Mouse (Mus musculus): ENCODE measurements around the gene Tmem107. TPM values are rescaled to one million over a fixed set of nuclear protein-coding genes. Genes with fewer than 3 reads are reported as not detected.

Gene Tmem107
- polyA plus RNA-seq, 1 experiment from 2014 or later = 36.7 TPM

DNA sequence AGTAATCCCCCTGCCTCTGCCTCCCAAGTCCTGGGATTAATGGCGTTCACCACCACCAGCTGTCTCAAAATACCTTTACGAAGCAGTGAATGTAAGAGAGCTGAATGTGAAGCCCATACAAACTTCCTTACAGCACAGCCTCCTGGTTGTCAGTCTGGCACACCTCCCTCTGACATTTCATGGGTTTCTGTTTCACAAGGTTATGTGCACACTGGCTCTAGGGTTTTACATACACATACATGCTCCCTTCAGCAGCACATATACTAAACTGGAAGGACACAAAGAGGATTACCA, 4.1 kb downstream of the Tmem107 start:
- no peak overlapping the region for H3K4me2 ChIP-seq (ENCODE audit: low read depth, severe bottlenecking)
- WGBS = 49% methylated on average over 2 of the region's 2 CpGs
- peaks cover 6% of the 10 kb centered on the region; the same call in 1 of the 2 replicates for H3K4me1 ChIP-seq (ENCODE audit: control insufficient read depth, insufficient read depth, low read length)
- no peaks in the 10 kb centered on the region for H3K9me3 ChIP-seq (ENCODE audit: control insufficient read depth, low read length)
- ATAC-seq (ENCODE audit: insufficient number of reproducible peaks, low FRiP score, low TSS enrichment, low read depth) = no peak
- no peak overlapping the region for H3K4me3 ChIP-seq (ENCODE audit: low read depth, low read length)
- no peak overlapping the region for H3K9ac ChIP-seq (ENCODE audit: low read length)
- H3K27me3 ChIP-seq (ENCODE audit: control insufficient read depth, insufficient read depth, low read length) = no peaks in the 10 kb centered on the region
- H3K27ac ChIP-seq (replicated peaks; ENCODE audit: low read depth, low read length) = no peak overlapping the region
- H3K36me3 ChIP-seq (ENCODE audit: control insufficient read depth, insufficient read depth, low read length) = no peaks in the 10 kb centered on the region
- DNase-seq (ENCODE audit: low spot score) = no peak

DNA sequence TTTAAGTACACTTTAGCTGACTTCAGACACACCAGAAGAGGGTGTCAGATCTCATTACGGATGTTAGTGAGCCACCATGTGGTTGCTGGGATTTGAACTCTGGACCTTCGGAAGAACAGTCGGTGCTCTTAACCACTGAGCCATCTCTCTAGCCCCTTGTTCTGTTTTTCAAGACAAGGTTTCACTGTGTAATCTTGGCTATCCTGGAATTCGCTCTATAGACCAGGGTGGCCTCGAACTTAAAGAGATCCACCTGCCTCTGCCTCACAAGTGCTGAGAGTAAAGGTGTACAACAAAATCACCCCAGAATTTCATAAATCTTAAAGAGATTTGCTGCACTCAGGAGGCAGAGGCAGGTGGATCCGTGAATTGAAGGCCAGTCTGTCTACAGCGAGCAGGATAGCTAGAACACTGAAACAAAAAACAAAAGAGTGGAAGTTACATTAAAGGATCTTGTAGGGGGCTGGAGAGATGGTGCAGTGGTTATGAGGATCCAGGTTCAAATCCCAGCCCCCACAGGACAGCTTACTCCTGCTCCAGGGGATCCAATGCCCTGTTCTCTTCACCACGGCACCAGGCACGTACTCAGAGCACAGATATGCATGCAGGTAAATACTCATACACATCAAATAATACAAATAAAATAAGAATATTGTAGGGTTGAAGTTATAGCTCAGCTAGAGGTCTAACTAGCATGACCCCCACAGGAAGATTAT, 5.3 kb downstream of the Tmem107 start:
- no peak for ATAC-seq (ENCODE audit: insufficient number of reproducible peaks, low FRiP score, low TSS enrichment, low read depth)
- Histone ChIP-seq H3K9ac (ENCODE audit: low read length) (no peak overlapping the region), H3K36me3 (ENCODE audit: control insufficient read depth, insufficient read depth, low read length) (no peaks in the 10 kb centered on the region), H3K4me2 (ENCODE audit: low read depth, severe bottlenecking) (no peak overlapping the region), H3K4me3 (ENCODE audit: low read depth, low read length) (no peak overlapping the region), H3K27me3 (ENCODE audit: control insufficient read depth, insufficient read depth, low read length) (no peaks in the 10 kb centered on the region), H3K9me3 (ENCODE audit: control insufficient read depth, low read length) (no peaks in the 10 kb centered on the region), H3K27ac (replicated peaks; ENCODE audit: low read depth, low read length) (no peak overlapping the region), H3K4me1 (ENCODE audit: control insufficient read depth, insufficient read depth, low read length) (peaks cover 6% of the 10 kb centered on the region; the same call in 1 of the 2 replicates)
- 54% methylated on average over 8 of the region's 9 CpGs for WGBS
- no peak for DNase-seq (ENCODE audit: low spot score)

DNA sequence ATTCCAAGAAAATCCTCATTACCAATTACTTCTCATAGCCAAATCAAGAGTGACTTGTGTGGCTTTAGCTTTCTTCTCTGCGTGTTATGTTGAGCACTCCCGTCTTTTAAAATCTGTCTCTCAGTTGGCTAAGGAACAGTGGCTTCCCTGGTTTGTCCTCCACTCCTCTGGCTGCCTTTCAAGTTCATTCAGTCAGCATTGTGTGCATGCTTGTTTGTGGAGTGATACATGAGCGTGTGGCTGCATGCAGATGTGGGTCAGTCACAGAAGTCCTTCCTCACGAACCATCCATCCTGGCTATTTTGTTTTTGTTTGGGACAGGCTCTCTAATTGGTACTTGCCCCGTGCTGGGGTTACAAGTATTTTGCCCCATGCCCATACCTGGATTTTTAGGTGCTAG, 6.0 kb downstream of the Tmem107 start:
- 63% methylated on average over 5 of the region's 5 CpGs for WGBS
- no peak for ATAC-seq (ENCODE audit: insufficient number of reproducible peaks, low FRiP score, low TSS enrichment, low read depth)

DNA sequence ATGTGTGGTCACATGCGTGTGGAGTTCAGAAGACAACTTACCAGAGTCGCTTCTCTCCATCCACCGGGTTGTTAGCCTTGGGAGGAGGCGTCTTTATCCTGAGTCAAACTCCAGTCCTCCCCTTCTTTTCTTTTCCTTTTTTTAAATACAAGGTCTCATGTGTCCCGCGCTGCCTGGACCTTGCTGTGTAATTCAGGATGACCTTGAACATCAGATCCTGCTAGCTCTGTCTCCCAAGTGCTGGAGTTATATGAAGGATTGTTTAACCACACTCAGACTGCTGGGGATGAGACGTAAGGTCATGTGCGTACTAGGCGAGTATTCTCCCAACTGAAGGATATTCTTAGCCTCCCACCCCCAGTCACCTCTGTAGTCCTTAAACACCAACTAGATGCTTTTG, 6.7 kb downstream of the Tmem107 start:
- no peaks in the 10 kb centered on the region for H3K36me3 ChIP-seq (ENCODE audit: control insufficient read depth, insufficient read depth, low read length)
- DNase-seq (ENCODE audit: low spot score) (no peak), ATAC-seq (ENCODE audit: insufficient number of reproducible peaks, low FRiP score, low TSS enrichment, low read depth) (no peak)
- no peak overlapping the region for H3K4me2 ChIP-seq (ENCODE audit: low read depth, severe bottlenecking)
- no peak overlapping the region for H3K9ac ChIP-seq (ENCODE audit: low read length)
- WGBS = 86% methylated on average over 9 of the region's 9 CpGs
- no peaks in the 10 kb centered on the region for H3K4me1 ChIP-seq (ENCODE audit: control insufficient read depth, insufficient read depth, low read length)
- no peaks in the 10 kb centered on the region for H3K9me3 ChIP-seq (ENCODE audit: control insufficient read depth, low read length)
- no peak overlapping the region for H3K4me3 ChIP-seq (ENCODE audit: low read depth, low read length)
- no peaks in the 10 kb centered on the region for H3K27me3 ChIP-seq (ENCODE audit: control insufficient read depth, insufficient read depth, low read length)
- no peak overlapping the region for H3K27ac ChIP-seq (replicated peaks; ENCODE audit: low read depth, low read length)

More for the DNA sequence above, 6.0 kb downstream of the Tmem107 start:
- no peak overlapping the region for H3K27ac ChIP-seq (replicated peaks; ENCODE audit: low read depth, low read length)
- H3K27me3 ChIP-seq (ENCODE audit: control insufficient read depth, insufficient read depth, low read length) = no peaks in the 10 kb centered on the region
- no peaks in the 10 kb centered on the region for H3K36me3 ChIP-seq (ENCODE audit: control insufficient read depth, insufficient read depth, low read length)
- H3K4me3 ChIP-seq (ENCODE audit: low read depth, low read length) = no peak overlapping the region
- no peak for DNase-seq (ENCODE audit: low spot score)
- H3K9ac ChIP-seq (ENCODE audit: low read length) = no peak overlapping the region
- no peak overlapping the region for H3K4me2 ChIP-seq (ENCODE audit: low read depth, severe bottlenecking)
- no peaks in the 10 kb centered on the region for H3K9me3 ChIP-seq (ENCODE audit: control insufficient read depth, low read length)
- 0 out of 2 replicates have a peak, but pooled peaks cover under 1% of the 10 kb centered on the region for H3K4me1 ChIP-seq (ENCODE audit: control insufficient read depth, insufficient read depth, low read length)

DNA sequence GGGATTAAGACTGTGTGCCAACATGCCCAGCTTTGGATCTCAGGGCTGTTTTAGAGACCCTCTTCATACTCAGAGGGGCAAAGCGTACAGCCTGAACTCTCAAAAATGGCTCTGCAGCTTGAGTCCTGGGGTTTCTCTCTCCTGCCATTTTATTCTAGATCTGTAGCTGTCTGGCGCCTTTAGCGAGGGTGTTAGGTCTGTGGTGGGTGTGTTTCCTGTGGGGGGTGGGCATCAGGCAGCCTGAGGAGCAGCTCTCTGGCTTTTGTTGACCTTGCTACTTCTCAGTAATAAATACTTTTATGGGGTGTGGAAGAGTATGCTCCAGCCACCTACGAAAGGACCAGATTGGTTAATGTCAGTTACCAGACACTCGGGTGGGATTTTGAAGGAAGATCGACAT, 7.4 kb downstream of the Tmem107 start:
- Histone ChIP-seq H3K4me2 (ENCODE audit: low read depth, severe bottlenecking) (no peak overlapping the region), H3K27ac (replicated peaks; ENCODE audit: low read depth, low read length) (no peak overlapping the region), H3K27me3 (ENCODE audit: control insufficient read depth, insufficient read depth, low read length) (no peaks in the 10 kb centered on the region), H3K4me3 (ENCODE audit: low read depth, low read length) (no peak overlapping the region), H3K4me1 (ENCODE audit: control insufficient read depth, insufficient read depth, low read length) (no peaks in the 10 kb centered on the region), H3K36me3 (ENCODE audit: control insufficient read depth, insufficient read depth, low read length) (no peaks in the 10 kb centered on the region), H3K9me3 (ENCODE audit: control insufficient read depth, low read length) (no peaks in the 10 kb centered on the region), H3K9ac (ENCODE audit: low read length) (no peak overlapping the region)
- WGBS = 68% methylated on average over 6 of the region's 6 CpGs
- ATAC-seq (ENCODE audit: insufficient number of reproducible peaks, low FRiP score, low TSS enrichment, low read depth) (no peak), DNase-seq (ENCODE audit: low spot score) (no peak)

DNA sequence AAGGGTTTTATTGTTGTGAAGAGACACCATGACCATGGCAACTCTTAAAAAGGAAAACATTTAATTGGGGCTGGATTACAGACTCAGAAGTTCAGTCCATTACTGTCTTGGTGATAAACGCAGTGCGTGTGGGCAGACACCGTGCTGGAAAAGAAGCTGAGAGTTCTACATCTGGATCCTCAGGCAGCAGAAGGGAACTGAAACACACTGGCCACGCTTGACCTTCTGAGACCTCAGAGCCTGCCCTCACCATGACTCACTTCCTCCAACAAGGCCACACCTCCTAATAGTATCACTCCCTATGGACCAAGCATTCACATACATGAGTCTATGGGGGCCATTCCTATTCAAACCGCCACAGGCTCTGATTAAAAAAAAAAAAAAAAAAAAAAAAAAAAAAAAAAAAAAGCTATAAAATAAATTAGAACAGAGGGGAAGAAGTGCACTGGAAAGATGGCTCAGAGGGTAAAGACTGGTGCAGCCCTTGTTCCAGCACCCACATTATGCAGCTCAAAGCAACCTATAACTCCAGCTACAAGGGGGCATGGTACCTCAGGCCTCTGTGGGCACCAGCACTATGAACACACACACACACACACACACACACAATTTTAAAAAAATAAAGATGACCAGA, 8.3 kb downstream of the Tmem107 start:
- no peak overlapping the region for H3K9ac ChIP-seq (ENCODE audit: low read length)
- no peaks in the 10 kb centered on the region for H3K36me3 ChIP-seq (ENCODE audit: control insufficient read depth, insufficient read depth, low read length)
- ATAC-seq (ENCODE audit: insufficient number of reproducible peaks, low FRiP score, low TSS enrichment, low read depth) = no peak
- no peak overlapping the region for H3K27ac ChIP-seq (replicated peaks; ENCODE audit: low read depth, low read length)
- 64% methylated on average over 5 of the region's 5 CpGs for WGBS
- no peak overlapping the region for H3K4me2 ChIP-seq (ENCODE audit: low read depth, severe bottlenecking)
- H3K27me3 ChIP-seq (ENCODE audit: control insufficient read depth, insufficient read depth, low read length) = no peaks in the 10 kb centered on the region
- H3K9me3 ChIP-seq (ENCODE audit: control insufficient read depth, low read length) = no peaks in the 10 kb centered on the region
- no peak for DNase-seq (ENCODE audit: low spot score)
- H3K4me3 ChIP-seq (ENCODE audit: low read depth, low read length) = no peak overlapping the region
- no peaks in the 10 kb centered on the region for H3K4me1 ChIP-seq (ENCODE audit: control insufficient read depth, insufficient read depth, low read length)

DNA sequence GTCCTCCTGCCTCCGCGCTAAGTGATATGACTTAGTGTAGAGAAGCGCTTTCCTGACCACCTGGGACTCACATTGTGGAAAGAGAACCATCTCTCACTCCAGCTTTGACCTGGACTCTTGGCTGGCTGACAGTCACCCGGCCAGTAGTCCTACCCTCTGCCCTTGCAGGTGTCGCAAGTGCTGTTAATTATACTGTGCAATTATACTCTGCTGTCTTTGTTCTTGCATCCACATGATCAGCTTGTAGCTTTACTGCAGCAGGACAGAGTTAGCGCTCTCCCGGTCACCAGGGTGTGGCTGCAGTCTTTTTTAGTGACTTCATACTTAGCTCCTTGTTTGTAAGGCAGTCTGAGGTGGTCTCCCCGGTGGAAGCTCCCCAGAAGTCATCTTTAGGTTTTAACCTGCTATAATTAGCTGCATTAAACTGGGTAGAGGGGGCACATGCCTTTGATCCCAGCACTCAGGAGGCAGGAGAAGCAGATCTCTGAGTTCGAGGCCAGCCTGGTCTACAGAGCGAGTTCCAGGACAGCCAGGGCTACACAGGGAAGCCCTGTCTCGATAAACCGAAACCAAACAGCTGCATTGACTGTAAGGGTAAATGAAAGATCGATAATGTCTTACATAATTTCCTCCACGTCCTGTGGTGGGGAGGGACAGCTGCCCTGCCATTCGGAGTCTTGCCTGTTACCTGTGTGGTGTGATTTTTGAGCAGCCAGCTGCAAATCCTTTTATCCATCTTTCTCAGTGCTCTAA, 9.7 kb downstream of the Tmem107 start:
- H3K36me3 ChIP-seq (ENCODE audit: control insufficient read depth, insufficient read depth, low read length) = no peaks in the 10 kb centered on the region
- no peak overlapping the region for H3K4me2 ChIP-seq (ENCODE audit: low read depth, severe bottlenecking)
- H3K27me3 ChIP-seq (ENCODE audit: control insufficient read depth, insufficient read depth, low read length) = no peaks in the 10 kb centered on the region
- 79% methylated on average over 15 of the region's 15 CpGs for WGBS
- H3K9ac ChIP-seq (ENCODE audit: low read length) = no peak overlapping the region
- DNase-seq (ENCODE audit: low spot score) (no peak), ATAC-seq (ENCODE audit: insufficient number of reproducible peaks, low FRiP score, low TSS enrichment, low read depth) (no peak)
- no peak overlapping the region for H3K4me3 ChIP-seq (ENCODE audit: low read depth, low read length)
- no peak overlapping the region for H3K27ac ChIP-seq (replicated peaks; ENCODE audit: low read depth, low read length)
- no peaks in the 10 kb centered on the region for H3K9me3 ChIP-seq (ENCODE audit: control insufficient read depth, low read length)
- H3K4me1 ChIP-seq (ENCODE audit: control insufficient read depth, insufficient read depth, low read length) = no peaks in the 10 kb centered on the region

DNA sequence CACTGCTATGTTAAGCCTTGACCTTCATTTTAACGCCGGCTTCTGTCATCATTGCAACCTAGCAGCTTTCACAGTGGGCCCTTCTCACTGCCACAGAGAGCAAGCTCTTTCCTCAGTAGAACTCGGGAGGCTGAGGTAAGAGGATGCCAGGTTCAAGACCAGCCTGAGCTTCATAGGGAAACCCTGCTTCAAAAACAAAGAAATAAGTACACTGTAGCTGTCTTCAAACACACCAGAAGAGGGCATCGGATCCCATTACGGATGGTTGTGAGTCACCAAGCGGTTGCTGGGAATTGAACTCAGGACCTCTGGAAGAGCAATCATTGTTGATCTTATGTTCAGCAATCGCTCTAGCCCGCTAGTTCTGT, 10.2 kb downstream of the Tmem107 start:
- Histone ChIP-seq H3K27ac (replicated peaks; ENCODE audit: low read depth, low read length) (no peak overlapping the region), H3K9me3 (ENCODE audit: control insufficient read depth, low read length) (no peaks in the 10 kb centered on the region), H3K4me1 (ENCODE audit: control insufficient read depth, insufficient read depth, low read length) (no peaks in the 10 kb centered on the region), H3K4me3 (ENCODE audit: low read depth, low read length) (no peak overlapping the region), H3K27me3 (ENCODE audit: control insufficient read depth, insufficient read depth, low read length) (no peaks in the 10 kb centered on the region), H3K36me3 (ENCODE audit: control insufficient read depth, insufficient read depth, low read length) (no peaks in the 10 kb centered on the region), H3K4me2 (ENCODE audit: low read depth, severe bottlenecking) (no peak overlapping the region), H3K9ac (ENCODE audit: low read length) (no peak overlapping the region)
- no peak for DNase-seq (ENCODE audit: low spot score)
- whole genome bisulfite sequencing = 85% methylated on average over 8 of the region's 8 CpGs
- no peak for ATAC-seq (ENCODE audit: insufficient number of reproducible peaks, low FRiP score, low TSS enrichment, low read depth)
